Mouse (Mus musculus): ENCODE measurements around the gene Cma1. TPM values are rescaled to one million over a fixed set of nuclear protein-coding genes. Genes with fewer than 3 reads are reported as not detected.

Cma1 gene
- polyA plus RNA-seq, 1 experiment: not detected

- H3K4me1 ChIP-seq (ENCODE audit: control insufficient read depth, insufficient read depth, low read length): no peaks in the 10 kb centered on the region
- TF ChIP-seq POLR2A (IDR thresholded peaks at IDR 0.05; ENCODE audit: low read depth, low read length): no peak
- no peak for TF ChIP-seq CTCF (IDR thresholded peaks at IDR 0.05; ENCODE audit: borderline replicate concordance, insufficient read depth, low read length)
- no peak overlapping the region for H3K27ac ChIP-seq (ENCODE audit: insufficient read depth, low read length)
- H3K4me3 ChIP-seq (ENCODE audit: insufficient read depth, low read length): no peak overlapping the region
Measured at GRCm38 (mm10) chr14:55929263-55929997, 15.0 kb downstream of the Cma1 start.

GRCm38 (mm10) chr14:55926847-55927246, 17.6 kb downstream of the Cma1 start:
- Histone ChIP-seq H3K4me1 (ENCODE audit: control insufficient read depth, insufficient read depth, low read length) (no peaks in the 10 kb centered on the region), H3K27ac (ENCODE audit: insufficient read depth, low read length) (no peak overlapping the region), H3K4me3 (ENCODE audit: insufficient read depth, low read length) (no peak overlapping the region)
- TF ChIP-seq CTCF (IDR thresholded peaks at IDR 0.05; ENCODE audit: borderline replicate concordance, insufficient read depth, low read length) (no peak), POLR2A (IDR thresholded peaks at IDR 0.05; ENCODE audit: low read depth, low read length) (no peak)

GRCm38 (mm10) chr14:55922475-55923232, 21.8 kb downstream of the Cma1 start:
- H3K27ac ChIP-seq (ENCODE audit: insufficient read depth, low read length): no peak overlapping the region
- no peak overlapping the region for H3K4me3 ChIP-seq (ENCODE audit: insufficient read depth, low read length)
- TF ChIP-seq POLR2A (IDR thresholded peaks at IDR 0.05; ENCODE audit: low read depth, low read length) (no peak), CTCF (IDR thresholded peaks at IDR 0.05; ENCODE audit: borderline replicate concordance, insufficient read depth, low read length) (no peak)
- peaks cover 2% of the 10 kb centered on the region; the same call in 1 of the 2 replicates for H3K4me1 ChIP-seq (ENCODE audit: control insufficient read depth, insufficient read depth, low read length)

GRCm38 (mm10) chr14:55918240-55919082, 26.0 kb downstream of the Cma1 start:
- Histone ChIP-seq H3K27ac (ENCODE audit: insufficient read depth, low read length) (no peak overlapping the region), H3K4me3 (ENCODE audit: insufficient read depth, low read length) (no peak overlapping the region), H3K4me1 (ENCODE audit: control insufficient read depth, insufficient read depth, low read length) (peaks cover 2% of the 10 kb centered on the region; the same call in 1 of the 2 replicates)
- TF ChIP-seq POLR2A (IDR thresholded peaks at IDR 0.05; ENCODE audit: low read depth, low read length) (no peak), CTCF (IDR thresholded peaks at IDR 0.05; ENCODE audit: borderline replicate concordance, insufficient read depth, low read length) (0 out of 2 replicates have a peak, but pooled peaks have one; percentile 5)

- Histone ChIP-seq H3K4me3 (ENCODE audit: insufficient read depth, low read length) (no peak overlapping the region), H3K4me1 (ENCODE audit: control insufficient read depth, insufficient read depth, low read length) (no peaks in the 10 kb centered on the region), H3K27ac (ENCODE audit: insufficient read depth, low read length) (no peak overlapping the region)
- TF ChIP-seq CTCF (IDR thresholded peaks at IDR 0.05; ENCODE audit: borderline replicate concordance, insufficient read depth, low read length) (no peak), POLR2A (IDR thresholded peaks at IDR 0.05; ENCODE audit: low read depth, low read length) (no peak)
Measured at GRCm38 (mm10) chr14:55913406-55913805, 31.1 kb downstream of the Cma1 start.

- Histone ChIP-seq H3K4me3 (ENCODE audit: insufficient read depth, low read length) (no peak overlapping the region), H3K4me1 (ENCODE audit: control insufficient read depth, insufficient read depth, low read length) (no peaks in the 10 kb centered on the region), H3K27ac (ENCODE audit: insufficient read depth, low read length) (no peak overlapping the region)
- no peak for TF ChIP-seq CTCF (IDR thresholded peaks at IDR 0.05; ENCODE audit: borderline replicate concordance, insufficient read depth, low read length)
- TF ChIP-seq POLR2A (IDR thresholded peaks at IDR 0.05; ENCODE audit: low read depth, low read length): no peak
Measured at GRCm38 (mm10) chr14:55905518-55905917, 39.0 kb downstream of the Cma1 start.

GRCm38 (mm10) chr14:55900414-55900755, 44.1 kb downstream of the Cma1 start:
- H3K27ac ChIP-seq (ENCODE audit: insufficient read depth, low read length): peak overlapping the region; percentile 38
- no peaks in the 10 kb centered on the region for H3K4me1 ChIP-seq (ENCODE audit: control insufficient read depth, insufficient read depth, low read length)
- peak overlapping the region; percentile 23 for H3K4me3 ChIP-seq (ENCODE audit: insufficient read depth, low read length)
- TF ChIP-seq CTCF (IDR thresholded peaks at IDR 0.05; ENCODE audit: borderline replicate concordance, insufficient read depth, low read length) (no peak), POLR2A (IDR thresholded peaks at IDR 0.05; ENCODE audit: low read depth, low read length) (no peak; the same call in none of the 2 replicates)

- H3K4me3 ChIP-seq (ENCODE audit: insufficient read depth, low read length): peak within 1 kb of the TSS; percentile 23
Measured at GRCm38 (mm10) chr14:55899701-55900413, 44.6 kb downstream of the Cma1 start, which contains the start of gene Sdr39u1. Gene Sdr39u1 (minus strand): TSS chr14:55900293.

GRCm38 (mm10) chr14:55898947-55899346, 45.5 kb downstream of the Cma1 start:
- TF ChIP-seq CTCF (IDR thresholded peaks at IDR 0.05; ENCODE audit: borderline replicate concordance, insufficient read depth, low read length) (no peak), POLR2A (IDR thresholded peaks at IDR 0.05; ENCODE audit: low read depth, low read length) (0 out of 2 replicates have a peak, but pooled peaks have one; percentile 30)
- no peaks in the 10 kb centered on the region for H3K4me1 ChIP-seq (ENCODE audit: control insufficient read depth, insufficient read depth, low read length)
- no peak overlapping the region for H3K4me3 ChIP-seq (ENCODE audit: insufficient read depth, low read length)
- no peak overlapping the region for H3K27ac ChIP-seq (ENCODE audit: insufficient read depth, low read length)

More at GRCm38 (mm10) chr14:55899701-55900413, 44.6 kb downstream of the Cma1 start, which contains the start of gene Sdr39u1:
- TF ChIP-seq CTCF (IDR thresholded peaks at IDR 0.05; ENCODE audit: borderline replicate concordance, insufficient read depth, low read length) (no peak), POLR2A (IDR thresholded peaks at IDR 0.05; ENCODE audit: low read depth, low read length) (peak; percentile 75)
- Histone ChIP-seq H3K27ac (ENCODE audit: insufficient read depth, low read length) (peak within 1 kb of the TSS; percentile 39), H3K4me1 (ENCODE audit: control insufficient read depth, insufficient read depth, low read length) (no peaks in the 10 kb centered on the region)

Data from embryonic fibroblast, embryonic 13.5 days (primary cell).